Mouse (Mus musculus) limb, embryonic 14.5 days (tissue): ENCODE data around the gene Smco2. TPM values are rescaled to one million over a fixed set of nuclear protein-coding genes. Genes with fewer than 3 reads are reported as not detected.
"Not testable (repeated sequence)": the region's sequence is repeated elsewhere in the genome, so short reads cannot be mapped to it uniquely, and the experiment has no call there.

Source experiments
- ATAC-seq: fragments of 200-750 bp; cut with Nextera tagmentation; 2 replicates; pipeline ENCODE4 v1.8.0; 2017; ENCODE audit warnings: low read depth, moderate number of reproducible peaks, moderate TSS enrichment; ENCODE audit not compliant: low FRiP score
- DNase-seq: peaks from one replicate; pipeline ENCODE4 v3.0.0-alpha.2; 2015; ENCODE audit warnings: low spot score
- H3K27ac ChIP-seq: fragments of 300-500 bp; sonication (generic); replicated peaks from 2 replicates; pipeline ENCODE4 v1.5.1; 2014; ENCODE audit warnings: low read depth, mild to moderate bottlenecking, low read length, moderate library complexity, mixed read lengths
- H3K27me3 ChIP-seq: fragments of 300-500 bp; sonication (generic); 2 replicates; pipeline ENCODE4 v1.6.1; 2014; ENCODE audit warnings: low read length, mixed read lengths; ENCODE audit not compliant: control insufficient read depth, insufficient read depth
- H3K36me3 ChIP-seq: fragments of 300-500 bp; sonication (generic); 2 replicates; pipeline ENCODE4 v1.6.1; 2014; ENCODE audit warnings: mild to moderate bottlenecking, low read length, moderate library complexity, mixed read lengths; ENCODE audit not compliant: control insufficient read depth, insufficient read depth
- H3K4me1 ChIP-seq: fragments of 300-500 bp; sonication (generic); 2 replicates; pipeline ENCODE4 v1.6.1; 2014; ENCODE audit warnings: antibody characterized with exemption, low read length, mixed read lengths; ENCODE audit not compliant: control insufficient read depth, insufficient read depth
- H3K4me2 ChIP-seq: fragments of 300-500 bp; sonication (generic); replicated peaks from 2 replicates; pipeline ENCODE4 v1.6.1; 2014; ENCODE audit warnings: low read depth, mild to moderate bottlenecking, low read length, moderate library complexity; ENCODE audit not compliant: severe bottlenecking
- H3K4me3 ChIP-seq: fragments of 300-500 bp; sonication (generic); replicated peaks from 2 replicates; pipeline ENCODE4 v1.5.1; 2014; ENCODE audit warnings: low read length
- H3K9ac ChIP-seq: fragments of 300-500 bp; sonication (generic); 2 replicates; pipeline ENCODE4 v1.6.1; 2014; ENCODE audit warnings: mild to moderate bottlenecking, low read depth, low read length, moderate library complexity; ENCODE audit not compliant: severe bottlenecking
- H3K9me3 ChIP-seq: fragments of 300-500 bp; sonication (generic); 2 replicates; pipeline ENCODE4 v1.6.1; 2016; ENCODE audit warnings: low read length; ENCODE audit not compliant: control insufficient read depth
- POLR2A ChIP-seq: fragments of 200-500 bp; IDR thresholded peaks from 2 replicates; pipeline ENCODE4 v1.8.0; 2012; ENCODE audit warnings: inconsistent platforms, mild to moderate bottlenecking, moderate library complexity, borderline replicate concordance; ENCODE audit not compliant: insufficient read depth, insufficient read length; ENCODE audit errors: extremely low read depth
- WGBS: fragments of 180-500 bp; shearing (Covaris S2); extraction: QIAGEN DNeasy Blood & Tissue Kit; methylation state at CpG from one replicate; pipeline ENCODE4 v1.1.7; 2014; 5-methylcytosine and 5-hydroxymethylcytosine counted together
- polyA plus RNA-seq, 2 experiments: library from polyadenylated mRNA; depleted of rRNA in 1 of 2; stranded (reverse) in 1 of 2; unstranded in 1 of 2; fragments of >200 nt; fragmentation: Nextera tagmentation in 1 of 2; extraction: Ambion mirVana in 1 of 2; gene quantifications; 2 replicates each; pipeline versions ENCODE4 v1.2.1 to v1.2.3; 2012 to 2014

Gene Smco2
- polyA plus RNA-seq, 2 experiments, result not detected

DNA sequence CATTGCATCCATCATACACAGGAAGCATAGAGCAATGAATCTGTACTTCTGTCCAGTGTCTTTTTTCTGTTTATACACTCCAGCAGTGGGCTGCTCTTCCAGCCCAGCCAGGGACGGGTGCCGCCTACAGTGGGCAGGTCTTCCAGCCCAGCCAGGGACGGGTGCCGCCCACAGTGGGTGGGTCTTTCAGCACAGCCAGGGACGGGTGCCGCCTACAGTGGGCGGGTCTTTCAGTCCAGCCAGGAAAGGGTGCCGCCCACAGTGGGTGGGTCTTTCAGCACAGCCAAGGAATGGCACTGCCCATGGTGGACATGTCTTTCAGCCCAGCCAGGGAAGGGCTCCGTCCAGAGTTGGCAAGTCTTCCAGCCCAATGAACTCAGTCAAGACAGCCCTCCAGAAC lies 5.3 kb downstream of the Smco2 start:
- TF ChIP-seq POLR2A, result no peak
- 90% methylated on average over 9 of the region's 9 CpGs for WGBS
- no peaks in the 10 kb centered on the region for H3K36me3 ChIP-seq
- H3K27ac ChIP-seq, result no peak overlapping the region
- no peaks in the 10 kb centered on the region for H3K27me3 ChIP-seq
- ATAC-seq (no peak), DNase-seq (no peak)
- H3K4me1 ChIP-seq, result 0 out of 2 replicates have a peak, but pooled peaks cover 3% of the 10 kb centered on the region
- no peak overlapping the region for H3K9ac ChIP-seq
- H3K4me2 ChIP-seq, result no peak overlapping the region
- no peak overlapping the region for H3K4me3 ChIP-seq
- no peaks in the 10 kb centered on the region for H3K9me3 ChIP-seq

DNA sequence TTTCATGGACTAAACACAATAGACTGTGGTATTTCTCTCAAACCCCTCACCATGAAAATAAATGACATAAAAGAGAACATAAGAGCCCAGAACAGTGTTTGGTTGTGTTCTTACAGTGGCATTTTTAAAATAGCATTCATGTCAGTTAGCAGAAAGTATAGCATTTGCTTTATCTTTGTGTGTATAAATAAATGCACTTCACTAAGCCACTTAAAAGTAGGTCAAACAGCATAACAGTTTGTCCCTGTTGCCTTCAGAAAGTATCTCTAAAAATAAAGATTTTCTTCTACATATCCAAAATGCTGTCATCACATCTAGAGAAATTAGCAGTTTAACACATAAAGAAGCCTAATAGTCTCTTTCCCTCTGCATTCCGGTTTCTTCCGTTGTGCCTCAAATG lies 7.5 kb downstream of the Smco2 start:
- 92% methylated on average over 2 of the region's 2 CpGs for WGBS

DNA sequence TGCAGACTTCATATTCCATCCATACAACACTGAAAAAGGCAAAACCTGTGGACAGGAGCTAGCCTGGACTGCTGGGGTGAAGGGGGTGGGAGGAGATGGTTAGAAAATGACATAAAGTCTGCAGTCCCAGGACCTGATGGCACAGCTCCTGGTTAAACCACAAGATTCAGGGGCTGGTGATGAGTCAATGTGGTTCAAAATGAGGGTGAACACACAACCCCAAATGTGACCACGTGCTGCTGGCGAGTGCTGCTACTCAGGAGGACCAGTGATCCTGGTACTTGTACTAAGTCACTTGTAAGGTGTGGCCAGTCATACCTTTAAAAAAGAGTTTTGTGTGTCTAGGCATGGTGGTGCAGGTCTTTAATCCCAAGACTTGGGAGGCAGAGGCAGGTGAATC lies 13.2 kb downstream of the Smco2 start:
- Histone ChIP-seq H3K4me1 (no peaks in the 10 kb centered on the region), H3K4me3 (no peak overlapping the region), H3K9me3 (no peaks in the 10 kb centered on the region), H3K4me2 (no peak overlapping the region), H3K27ac (no peak overlapping the region), H3K27me3 (no peaks in the 10 kb centered on the region), H3K9ac (no peak overlapping the region), H3K36me3 (no peaks in the 10 kb centered on the region)
- ATAC-seq (no peak), DNase-seq (no peak)
- no peak for TF ChIP-seq POLR2A
- 97% methylated on average over 2 of the region's 2 CpGs for WGBS

More for the DNA sequence above, 7.5 kb downstream of the Smco2 start:
- Histone ChIP-seq H3K9me3 (no peaks in the 10 kb centered on the region), H3K4me1 (0 out of 2 replicates have a peak, but pooled peaks cover 3% of the 10 kb centered on the region), H3K9ac (no peak overlapping the region), H3K27ac (no peak overlapping the region), H3K4me2 (no peak overlapping the region), H3K4me3 (no peak overlapping the region), H3K36me3 (no peaks in the 10 kb centered on the region), H3K27me3 (no peaks in the 10 kb centered on the region)
- ATAC-seq (no peak), DNase-seq (no peak)
- TF ChIP-seq POLR2A, result no peak

DNA sequence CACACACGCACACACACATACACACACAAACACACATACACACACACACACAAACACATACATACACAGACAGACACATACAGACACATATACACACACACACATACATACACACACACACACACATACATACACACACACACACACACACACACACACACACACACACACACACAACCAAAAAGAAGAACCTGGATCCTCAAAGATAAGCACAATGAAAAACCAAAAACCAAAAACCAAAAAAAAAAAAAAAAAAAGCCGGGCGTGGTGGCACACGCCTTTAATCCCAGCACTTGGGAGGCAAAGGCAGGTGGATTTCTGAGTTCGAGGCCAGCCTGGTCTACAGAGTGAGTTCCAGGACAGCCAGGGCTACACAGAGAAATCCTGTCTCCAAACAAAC lies 14.5 kb downstream of the Smco2 start:
- H3K4me3 ChIP-seq, H3K36me3 ChIP-seq, H3K27ac ChIP-seq, H3K27me3 ChIP-seq, ATAC-seq, H3K9me3 ChIP-seq, DNase-seq, H3K9ac ChIP-seq, H3K4me1 ChIP-seq, H3K4me2 ChIP-seq: not testable (repeated sequence)
- WGBS, result 97% methylated on average over 4 of the region's 5 CpGs

- TF ChIP-seq POLR2A, result no peak
- Histone ChIP-seq H3K4me1 (no peaks in the 10 kb centered on the region), H3K27ac (no peak overlapping the region), H3K36me3 (no peaks in the 10 kb centered on the region), H3K9me3 (no peaks in the 10 kb centered on the region), H3K27me3 (no peaks in the 10 kb centered on the region), H3K4me3 (no peak overlapping the region), H3K4me2 (no peak overlapping the region), H3K9ac (no peak overlapping the region)
- DNase-seq, result no peak
- ATAC-seq, result no peak
- WGBS, result 84% methylated on average over 4 of the region's 4 CpGs
Measured at GRCm38 (mm10) chr6:146865701-146866100, 15.8 kb downstream of the Smco2 start.

DNA sequence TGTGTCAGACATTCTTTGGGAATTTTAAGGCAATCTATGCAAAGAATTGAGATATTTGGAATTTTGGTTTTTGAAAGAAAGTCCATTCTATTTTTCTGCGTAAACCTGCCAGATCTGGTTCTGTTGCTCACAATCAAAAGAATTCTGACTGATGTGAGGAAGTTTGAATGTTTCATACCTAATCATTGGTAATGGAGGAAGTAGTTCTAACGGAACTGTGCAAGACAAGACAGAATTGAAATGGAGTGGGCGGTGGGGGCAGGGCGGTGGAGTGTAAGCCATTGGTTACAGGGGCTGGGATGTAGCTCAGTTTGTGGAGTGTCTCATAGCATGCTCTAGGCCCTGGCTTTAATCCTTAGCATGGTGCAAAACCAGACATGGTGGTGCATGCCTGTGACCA lies 22.1 kb downstream of the Smco2 start:
- Histone ChIP-seq H3K36me3 (no peaks in the 10 kb centered on the region), H3K27me3 (no peaks in the 10 kb centered on the region), H3K9ac (no peak overlapping the region), H3K4me3 (no peak overlapping the region), H3K9me3 (peaks cover 4% of the 10 kb centered on the region), H3K27ac (no peak overlapping the region), H3K4me1 (no peaks in the 10 kb centered on the region), H3K4me2 (no peak overlapping the region)
- 85% methylated on average over 4 of the region's 4 CpGs for WGBS
- ATAC-seq (no peak), DNase-seq (no peak)
- TF ChIP-seq POLR2A, result no peak
